Mouse (Mus musculus) cortical plate, adult 2 months (tissue): Measurements from ENCODE around the gene Col26a1.

ENCODE experiments used
- CTCF ChIP-seq: fragments of 200-500 bp; IDR thresholded peaks from 2 replicates; pipeline ENCODE4 v1.5.1; 2011; ENCODE audit warnings: mild to moderate bottlenecking, control low read depth, low read length; ENCODE audit not compliant: insufficient read depth; ENCODE audit errors: extremely low read depth
- POLR2A ChIP-seq: fragments of 200-500 bp; IDR thresholded peaks from 2 replicates; pipeline ENCODE4 v1.6.1; 2011; ENCODE audit warnings: mild to moderate bottlenecking, low read length, control low read depth; ENCODE audit not compliant: insufficient read depth; ENCODE audit errors: extremely low read depth

GRCm38 (mm10) chr5:136843930-136844329, 39.1 kb downstream of the Col26a1 start:
- TF ChIP-seq CTCF (no peak), POLR2A (no peak)
